Mouse (Mus musculus) liver, embryonic 13.5 days (tissue): ENCODE data around the gene Otulin. TPM values are rescaled to one million over a fixed set of nuclear protein-coding genes. Genes with fewer than 3 reads are reported as not detected.
A peak's percentile ranks its signal among the peaks of the same experiment; 100 is the strongest.

ENCODE experiments used
- ATAC-seq: fragments of 200-750 bp; cut with Nextera tagmentation; 2 replicates; pipeline ENCODE4 v1.8.0; 2017; ENCODE audit warnings: low read depth, mild to moderate bottlenecking, moderate number of reproducible peaks, moderate library complexity
- DNase-seq: peaks from one replicate; pipeline ENCODE4 v3.0.0; 2022
- H3K27ac ChIP-seq: fragments of 300-500 bp; sonication (generic); 2 replicates; pipeline ENCODE4 v1.5.1; 2015; ENCODE audit warnings: moderate library complexity, mild to moderate bottlenecking, inconsistent platforms
- H3K27me3 ChIP-seq: fragments of 300-500 bp; sonication (generic); 2 replicates; pipeline ENCODE4 v1.6.1; 2015; ENCODE audit warnings: mild to moderate bottlenecking, inconsistent platforms
- H3K36me3 ChIP-seq: fragments of 300-500 bp; sonication (generic); 2 replicates; pipeline ENCODE4 v1.6.1; 2015; ENCODE audit warnings: mild to moderate bottlenecking, inconsistent platforms
- H3K4me1 ChIP-seq: fragments of 300-500 bp; sonication (generic); replicated peaks from 2 replicates; pipeline ENCODE4 v1.6.1; 2015; ENCODE audit warnings: inconsistent platforms
- H3K4me2 ChIP-seq: fragments of 300-500 bp; sonication (generic); 2 replicates; pipeline ENCODE4 v1.6.1; 2015; ENCODE audit warnings: inconsistent platforms, mild to moderate bottlenecking, moderate library complexity
- H3K4me3 ChIP-seq: fragments of 300-500 bp; sonication (generic); replicated peaks from 2 replicates; pipeline ENCODE4 v1.5.1; 2015; ENCODE audit warnings: mild to moderate bottlenecking, inconsistent platforms
- H3K9ac ChIP-seq: fragments of 300-500 bp; sonication (generic); 2 replicates; pipeline ENCODE4 v1.6.1; 2015; ENCODE audit warnings: mild to moderate bottlenecking, inconsistent platforms
- H3K9me3 ChIP-seq: fragments of 300-500 bp; sonication (generic); replicated peaks from 2 replicates; pipeline ENCODE4 v1.6.1; 2016; ENCODE audit warnings: inconsistent platforms
- WGBS: fragments of 180-500 bp; shearing (Covaris S2); methylation state at CpG from one replicate; pipeline ENCODE4 v1.1.7; 2015; ENCODE audit not compliant: insufficient replicate concordance; 5-methylcytosine and 5-hydroxymethylcytosine counted together
- polyA plus RNA-seq: library from polyadenylated mRNA; unstranded; fragments of >200 nt; fragmentation: Nextera tagmentation; extraction: Ambion mirVana; gene quantifications from 2 replicates; pipeline ENCODE4 v1.2.1, GENCODE M21; 2015

Otulin gene
- polyA plus RNA-seq, 1 experiment from 2014 or later = 20.7 TPM

DNA sequence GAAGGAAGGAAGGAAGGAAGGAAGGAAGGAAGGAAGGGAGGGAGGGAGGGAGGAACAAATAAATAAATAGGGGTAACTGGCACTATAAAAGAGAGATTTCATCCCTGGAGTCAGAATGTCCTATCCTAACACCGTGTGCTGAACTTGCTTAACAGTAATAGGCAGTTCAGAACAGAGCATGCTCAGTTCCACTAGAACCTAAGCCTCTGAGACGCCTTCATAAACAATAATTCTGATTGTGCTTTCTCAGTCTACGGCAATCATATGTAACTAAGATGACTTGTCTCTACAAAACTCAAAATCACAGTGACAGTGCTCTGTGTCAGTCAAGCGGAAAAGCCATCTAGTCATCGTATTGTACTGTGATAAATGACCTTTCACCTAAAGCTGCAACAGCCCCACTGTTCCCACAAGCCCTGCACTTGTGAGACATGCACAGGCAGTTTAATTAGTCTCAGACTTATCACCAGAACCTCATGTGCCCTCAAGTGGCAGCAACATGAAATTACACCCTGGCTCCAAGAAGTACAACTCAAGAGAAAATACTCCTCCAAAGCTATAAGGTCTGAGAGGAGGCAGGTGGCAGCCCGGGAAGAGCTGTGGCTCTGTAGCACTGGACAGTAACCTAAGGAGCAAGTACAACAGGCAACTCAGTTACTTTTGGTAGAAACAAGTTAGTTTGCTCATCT lies 17.8 kb downstream of the Otulin start:
- Histone ChIP-seq H3K36me3 (peaks cover 87% of the 10 kb centered on the region), H3K27ac (no peak overlapping the region), H3K9ac (no peak overlapping the region), H3K4me1 (no peaks in the 10 kb centered on the region; the same call in 1 of the 2 replicates), H3K9me3 (no peaks in the 10 kb centered on the region), H3K4me3 (no peak overlapping the region), H3K27me3 (no peaks in the 10 kb centered on the region), H3K4me2 (no peak overlapping the region)
- DNase-seq (peak; percentile 31), ATAC-seq (peak; percentile 53; the same call in 1 of the 2 replicates)
- WGBS = 54% methylated on average over 6 of the region's 6 CpGs

DNA sequence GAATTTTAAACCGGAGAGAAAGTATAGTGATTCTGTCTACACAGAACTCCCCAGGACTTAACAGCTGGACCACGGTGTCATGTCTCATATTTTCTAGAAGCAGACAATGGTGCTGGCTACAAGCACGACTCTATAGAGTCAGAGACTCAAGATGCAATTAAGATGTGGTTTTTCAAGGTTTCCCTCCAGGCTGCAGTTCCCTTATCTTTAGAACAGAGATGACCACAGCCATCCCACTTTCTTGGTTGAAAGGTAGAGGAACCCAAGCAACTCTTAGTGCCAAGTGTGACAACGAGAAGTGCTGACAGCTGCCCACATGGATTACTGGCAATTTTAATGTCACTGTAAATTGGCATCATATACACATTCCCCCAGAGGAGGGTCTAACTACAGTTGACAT lies 20.9 kb downstream of the Otulin start:
- H3K4me1 ChIP-seq = no peaks in the 10 kb centered on the region; the same call in 1 of the 2 replicates
- DNase-seq (no peak), ATAC-seq (no peak)
- H3K4me3 ChIP-seq = no peak overlapping the region
- H3K36me3 ChIP-seq = peaks cover 90% of the 10 kb centered on the region
- no peak overlapping the region for H3K27ac ChIP-seq
- H3K4me2 ChIP-seq = no peak overlapping the region
- H3K9ac ChIP-seq = no peak overlapping the region
- WGBS = 47% methylated on average over 4 of the region's 4 CpGs
- no peaks in the 10 kb centered on the region for H3K27me3 ChIP-seq
- no peaks in the 10 kb centered on the region for H3K9me3 ChIP-seq

- DNase-seq (no peak), ATAC-seq (0 out of 2 replicates have a peak, but pooled peaks have one; percentile 54)
- H3K4me1 ChIP-seq = peaks cover 4% of the 10 kb centered on the region
- no peaks in the 10 kb centered on the region for H3K27me3 ChIP-seq
- H3K27ac ChIP-seq = no peak overlapping the region
- H3K4me2 ChIP-seq = no peak overlapping the region
- peaks cover 69% of the 10 kb centered on the region for H3K36me3 ChIP-seq
- 72% methylated on average over 3 of the region's 3 CpGs for WGBS
- no peak overlapping the region for H3K4me3 ChIP-seq
- H3K9me3 ChIP-seq = no peaks in the 10 kb centered on the region
- H3K9ac ChIP-seq = no peak overlapping the region
These were observed 25.2 kb downstream of the Otulin start for GRCm38 (mm10) chr15:27605252-27605651.

GRCm38 (mm10) chr15:27604558-27604957 lies 25.9 kb downstream of the Otulin start:
- H3K9ac ChIP-seq = no peak overlapping the region
- H3K36me3 ChIP-seq = peaks cover 71% of the 10 kb centered on the region
- H3K9me3 ChIP-seq = no peaks in the 10 kb centered on the region
- no peak overlapping the region for H3K4me2 ChIP-seq
- ATAC-seq = no peak
- peaks cover 4% of the 10 kb centered on the region for H3K4me1 ChIP-seq
- H3K27me3 ChIP-seq = no peaks in the 10 kb centered on the region
- WGBS = 80% methylated on average over 3 of the region's 3 CpGs
- H3K4me3 ChIP-seq = no peak overlapping the region
- no peak for DNase-seq
- H3K27ac ChIP-seq = no peak overlapping the region

- H3K9me3 ChIP-seq = no peaks in the 10 kb centered on the region
- no peak overlapping the region for H3K27ac ChIP-seq
- 81% methylated on average over 5 of the region's 5 CpGs for WGBS
- peaks cover 75% of the 10 kb centered on the region for H3K36me3 ChIP-seq
- peaks cover 10% of the 10 kb centered on the region for H3K4me1 ChIP-seq
- ATAC-seq (no peak), DNase-seq (no peak)
- no peak overlapping the region for H3K4me2 ChIP-seq
- no peak overlapping the region for H3K4me3 ChIP-seq
- H3K27me3 ChIP-seq = no peaks in the 10 kb centered on the region
- no peak overlapping the region for H3K9ac ChIP-seq
These were observed 30.0 kb downstream of the Otulin start for GRCm38 (mm10) chr15:27600524-27600923.

DNA sequence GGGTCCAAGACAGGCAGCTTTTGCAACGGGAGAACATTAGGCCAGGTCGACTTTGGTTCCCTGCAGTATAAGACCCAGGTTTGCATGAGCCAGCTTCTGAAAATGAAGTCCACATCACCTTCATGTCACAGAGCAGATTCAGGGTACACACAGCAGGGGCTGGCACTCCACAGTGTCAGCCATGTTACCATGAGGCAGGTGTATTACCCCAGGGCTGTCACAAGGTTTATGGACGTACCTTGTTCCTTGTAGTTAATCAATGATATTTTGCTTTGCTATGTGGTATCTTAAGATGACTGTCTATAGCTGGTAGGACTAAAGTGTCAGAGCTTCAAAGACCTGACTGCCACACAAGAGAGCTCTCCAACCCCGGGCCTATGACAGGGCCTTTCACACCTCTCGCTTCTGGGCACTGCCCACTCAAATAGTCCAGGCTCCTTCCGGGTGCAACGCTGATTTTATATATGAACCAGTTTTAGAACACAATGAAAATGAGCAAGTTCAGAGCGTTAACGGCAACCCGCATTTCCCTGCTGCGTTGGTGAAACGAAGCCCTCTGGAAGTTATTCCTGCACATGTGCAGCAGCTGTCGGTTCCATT lies 31.6 kb downstream of the Otulin start:
- DNase-seq (no peak), ATAC-seq (no peak)
- H3K9me3 ChIP-seq = no peaks in the 10 kb centered on the region
- H3K36me3 ChIP-seq = peaks cover 77% of the 10 kb centered on the region
- 88% methylated on average over 13 of the region's 13 CpGs for WGBS
- H3K4me2 ChIP-seq = no peak overlapping the region
- H3K27ac ChIP-seq = no peak overlapping the region
- H3K9ac ChIP-seq = no peak overlapping the region
- no peak overlapping the region for H3K4me3 ChIP-seq
- H3K4me1 ChIP-seq = peaks cover 12% of the 10 kb centered on the region
- no peaks in the 10 kb centered on the region for H3K27me3 ChIP-seq

DNA sequence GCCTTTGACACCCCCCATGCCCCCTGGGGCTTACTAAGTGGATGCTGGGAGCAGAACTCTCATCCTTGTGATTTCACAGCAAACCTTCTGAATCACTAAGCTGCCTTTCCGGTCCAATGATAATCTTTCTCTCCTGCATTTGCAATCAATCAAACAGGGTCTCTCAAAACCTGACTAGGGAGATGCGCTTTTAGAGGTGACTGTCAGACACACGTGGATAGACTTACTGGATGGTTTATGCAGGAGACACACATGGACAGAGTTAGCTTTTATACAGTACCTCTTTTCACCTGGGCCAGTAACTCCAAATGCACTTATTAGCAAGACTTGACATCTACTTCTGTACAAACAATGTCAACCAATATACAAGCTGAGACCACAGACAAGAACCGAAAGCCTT lies 33.0 kb downstream of the Otulin start:
- Histone ChIP-seq H3K9ac (no peak overlapping the region), H3K36me3 (peaks cover 88% of the 10 kb centered on the region), H3K27ac (no peak overlapping the region), H3K9me3 (no peaks in the 10 kb centered on the region), H3K4me3 (no peak overlapping the region), H3K4me2 (no peak overlapping the region), H3K27me3 (no peaks in the 10 kb centered on the region), H3K4me1 (peaks cover 12% of the 10 kb centered on the region)
- DNase-seq (no peak), ATAC-seq (no peak)
- WGBS = 81% methylated on average over 4 of the region's 4 CpGs

DNA sequence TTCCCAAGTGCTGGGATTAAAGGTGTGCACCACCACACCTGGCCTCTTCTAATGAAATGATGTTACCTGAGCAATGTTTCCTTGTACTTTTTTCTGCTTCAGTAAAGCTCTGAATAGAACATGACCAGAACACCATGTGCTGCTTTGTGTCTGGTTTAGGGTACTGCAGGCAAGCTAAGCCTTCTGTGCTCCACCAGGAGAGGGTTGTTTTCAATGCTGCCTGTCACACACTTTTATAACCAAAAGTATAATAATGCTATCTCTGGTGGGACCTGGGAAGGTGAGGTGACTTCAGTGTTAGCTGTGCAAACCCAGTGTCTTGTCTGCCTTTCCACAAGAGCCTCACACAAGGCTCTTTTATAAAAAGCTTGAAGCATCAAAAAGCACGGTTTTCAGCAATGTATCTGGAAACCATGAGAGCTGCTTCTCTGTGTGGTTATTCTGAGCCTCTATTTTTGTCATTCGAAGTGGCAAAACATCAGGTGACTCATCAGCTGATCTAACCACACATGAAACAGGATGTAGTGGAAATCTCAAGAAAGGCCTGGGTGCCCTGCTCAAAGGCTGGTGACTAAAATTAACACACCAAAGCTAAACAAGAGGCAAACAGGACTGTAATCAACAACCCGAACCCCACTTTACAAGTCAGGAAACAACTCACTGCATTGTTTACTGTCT lies 33.9 kb downstream of the Otulin start:
- Histone ChIP-seq H3K4me3 (no peak overlapping the region), H3K27me3 (no peaks in the 10 kb centered on the region), H3K9ac (no peak overlapping the region), H3K4me2 (no peak overlapping the region), H3K36me3 (peaks cover 95% of the 10 kb centered on the region), H3K9me3 (no peaks in the 10 kb centered on the region), H3K4me1 (peaks cover 12% of the 10 kb centered on the region), H3K27ac (no peak overlapping the region)
- ATAC-seq (no peak), DNase-seq (no peak)
- whole genome bisulfite sequencing = 29% methylated on average over 3 of the region's 3 CpGs

DNA sequence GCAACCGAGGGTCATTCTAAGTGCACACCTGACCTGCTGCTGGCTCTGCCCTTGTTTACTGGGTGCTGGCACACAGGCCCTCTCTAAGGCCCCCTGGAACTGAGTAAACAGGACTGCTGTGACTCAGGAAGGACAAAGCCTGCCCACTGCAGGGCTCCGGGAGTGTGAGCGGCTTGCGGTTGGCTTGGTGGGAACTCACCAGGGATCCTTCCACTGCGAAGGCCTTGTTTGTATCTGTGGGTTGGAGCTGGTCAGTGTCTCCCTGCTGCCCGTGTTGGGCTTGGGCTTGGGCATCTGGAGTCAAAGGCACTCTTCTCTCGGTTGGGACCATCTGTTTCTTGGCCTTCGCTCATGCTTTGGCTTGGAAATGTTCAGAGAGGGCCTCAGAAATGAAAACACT lies 34.9 kb downstream of the Otulin start:
- Histone ChIP-seq H3K36me3 (peaks cover 97% of the 10 kb centered on the region), H3K27ac (no peak overlapping the region; the same call in 1 of the 2 replicates), H3K4me3 (no peak overlapping the region), H3K9me3 (no peaks in the 10 kb centered on the region), H3K4me2 (no peak overlapping the region), H3K27me3 (no peaks in the 10 kb centered on the region), H3K9ac (no peak overlapping the region), H3K4me1 (peaks cover 7% of the 10 kb centered on the region)
- DNase-seq (no peak), ATAC-seq (no peak)
- 78% methylated on average over 8 of the region's 8 CpGs for WGBS

GRCm38 (mm10) chr15:27594973-27595372 lies 35.5 kb downstream of the Otulin start:
- ATAC-seq (no peak), DNase-seq (no peak)
- H3K4me1 ChIP-seq = peaks cover 7% of the 10 kb centered on the region
- peaks cover 97% of the 10 kb centered on the region for H3K36me3 ChIP-seq
- H3K27ac ChIP-seq = no peak overlapping the region
- no peaks in the 10 kb centered on the region for H3K27me3 ChIP-seq
- H3K4me2 ChIP-seq = no peak overlapping the region
- H3K9ac ChIP-seq = no peak overlapping the region
- WGBS = 82% methylated on average over 4 of the region's 4 CpGs
- no peaks in the 10 kb centered on the region for H3K9me3 ChIP-seq
- H3K4me3 ChIP-seq = no peak overlapping the region

- DNase-seq (no peak), ATAC-seq (no peak)
- Histone ChIP-seq H3K4me1 (peaks cover 7% of the 10 kb centered on the region), H3K4me3 (no peak overlapping the region), H3K9me3 (no peaks in the 10 kb centered on the region), H3K27me3 (no peaks in the 10 kb centered on the region), H3K9ac (no peak overlapping the region), H3K4me2 (no peak overlapping the region), H3K36me3 (peaks cover 95% of the 10 kb centered on the region), H3K27ac (no peak overlapping the region)
- WGBS = 84% methylated on average over 13 of the region's 13 CpGs
These were observed 36.8 kb downstream of the Otulin start for GRCm38 (mm10) chr15:27593717-27594116.
